Mouse (Mus musculus): ENCODE results near the gene Clybl. TPM values are rescaled to one million over a fixed set of nuclear protein-coding genes. Genes with fewer than 3 reads are reported as not detected.

Clybl gene
- polyA plus RNA-seq, 1 experiment = 2.0 TPM

- Histone ChIP-seq H3K27ac (ENCODE audit: control insufficient read depth, insufficient read depth, low read depth, low read length) (no peak overlapping the region), H3K36me3 (ENCODE audit: control insufficient read depth, insufficient read depth, low read length) (no peaks in the 10 kb centered on the region), H3K4me3 (ENCODE audit: control insufficient read depth, low read depth, low read length) (no peak overlapping the region), H3K4me1 (ENCODE audit: control insufficient read depth, insufficient read depth, low read length) (no peaks in the 10 kb centered on the region), H3K27me3 (ENCODE audit: control insufficient read depth, insufficient read depth, low read length) (no peaks in the 10 kb centered on the region)
- no peak for TF ChIP-seq POLR2A (IDR thresholded peaks at IDR 0.05; ENCODE audit: control insufficient read depth, low read depth, low read length)
- TF ChIP-seq CTCF (IDR thresholded peaks at IDR 0.05; ENCODE audit: control insufficient read depth, insufficient read depth, insufficient replicate concordance, low read depth, low read length) = no peak
Observed at GRCm38 (mm10) chr14:122331635-122332460, 150.3 kb downstream of the Clybl start.

GRCm38 (mm10) chr14:122336957-122337356 is 155.5 kb downstream of the Clybl start:
- TF ChIP-seq CTCF (IDR thresholded peaks at IDR 0.05; ENCODE audit: control insufficient read depth, insufficient read depth, insufficient replicate concordance, low read depth, low read length) (no peak), POLR2A (IDR thresholded peaks at IDR 0.05; ENCODE audit: control insufficient read depth, low read depth, low read length) (no peak)
- H3K27ac ChIP-seq (ENCODE audit: control insufficient read depth, insufficient read depth, low read depth, low read length) = no peak overlapping the region
- H3K4me3 ChIP-seq (ENCODE audit: control insufficient read depth, low read depth, low read length) = no peak overlapping the region
- no peaks in the 10 kb centered on the region for H3K27me3 ChIP-seq (ENCODE audit: control insufficient read depth, insufficient read depth, low read length)
- H3K4me1 ChIP-seq (ENCODE audit: control insufficient read depth, insufficient read depth, low read length) = no peaks in the 10 kb centered on the region
- no peaks in the 10 kb centered on the region for H3K36me3 ChIP-seq (ENCODE audit: control insufficient read depth, insufficient read depth, low read length)

- TF ChIP-seq CTCF (IDR thresholded peaks at IDR 0.05; ENCODE audit: control insufficient read depth, insufficient read depth, insufficient replicate concordance, low read depth, low read length) = no peak
- TF ChIP-seq POLR2A (IDR thresholded peaks at IDR 0.05; ENCODE audit: control insufficient read depth, low read depth, low read length) = no peak
Observed at GRCm38 (mm10) chr14:122338784-122339183, 157.3 kb downstream of the Clybl start.

GRCm38 (mm10) chr14:122340141-122340540 is 158.6 kb downstream of the Clybl start:
- TF ChIP-seq POLR2A (IDR thresholded peaks at IDR 0.05; ENCODE audit: control insufficient read depth, low read depth, low read length) (no peak), CTCF (IDR thresholded peaks at IDR 0.05; ENCODE audit: control insufficient read depth, insufficient read depth, insufficient replicate concordance, low read depth, low read length) (no peak)
- no peak overlapping the region for H3K27ac ChIP-seq (ENCODE audit: control insufficient read depth, insufficient read depth, low read depth, low read length)
- H3K4me1 ChIP-seq (ENCODE audit: control insufficient read depth, insufficient read depth, low read length) = no peaks in the 10 kb centered on the region
- no peaks in the 10 kb centered on the region for H3K36me3 ChIP-seq (ENCODE audit: control insufficient read depth, insufficient read depth, low read length)
- H3K4me3 ChIP-seq (ENCODE audit: control insufficient read depth, low read depth, low read length) = no peak overlapping the region
- H3K27me3 ChIP-seq (ENCODE audit: control insufficient read depth, insufficient read depth, low read length) = no peaks in the 10 kb centered on the region

More at GRCm38 (mm10) chr14:122338784-122339183, 157.3 kb downstream of the Clybl start:
- Histone ChIP-seq H3K4me3 (ENCODE audit: control insufficient read depth, low read depth, low read length) (no peak overlapping the region), H3K4me1 (ENCODE audit: control insufficient read depth, insufficient read depth, low read length) (no peaks in the 10 kb centered on the region), H3K27ac (ENCODE audit: control insufficient read depth, insufficient read depth, low read depth, low read length) (no peak overlapping the region), H3K27me3 (ENCODE audit: control insufficient read depth, insufficient read depth, low read length) (no peaks in the 10 kb centered on the region), H3K36me3 (ENCODE audit: control insufficient read depth, insufficient read depth, low read length) (no peaks in the 10 kb centered on the region)

- no peak overlapping the region for H3K4me3 ChIP-seq (ENCODE audit: control insufficient read depth, low read depth, low read length)
- no peak overlapping the region for H3K27ac ChIP-seq (ENCODE audit: control insufficient read depth, insufficient read depth, low read depth, low read length)
- TF ChIP-seq CTCF (IDR thresholded peaks at IDR 0.05; ENCODE audit: control insufficient read depth, insufficient read depth, insufficient replicate concordance, low read depth, low read length) = no peak
- no peak for TF ChIP-seq POLR2A (IDR thresholded peaks at IDR 0.05; ENCODE audit: control insufficient read depth, low read depth, low read length)
- no peaks in the 10 kb centered on the region for H3K36me3 ChIP-seq (ENCODE audit: control insufficient read depth, insufficient read depth, low read length)
- no peaks in the 10 kb centered on the region for H3K4me1 ChIP-seq (ENCODE audit: control insufficient read depth, insufficient read depth, low read length)
- H3K27me3 ChIP-seq (ENCODE audit: control insufficient read depth, insufficient read depth, low read length) = no peaks in the 10 kb centered on the region
Observed at GRCm38 (mm10) chr14:122341591-122342360, 160.3 kb downstream of the Clybl start.

GRCm38 (mm10) chr14:122344272-122345224 is 163.0 kb downstream of the Clybl start:
- no peak overlapping the region for H3K4me3 ChIP-seq (ENCODE audit: control insufficient read depth, low read depth, low read length)
- H3K27me3 ChIP-seq (ENCODE audit: control insufficient read depth, insufficient read depth, low read length) = no peaks in the 10 kb centered on the region
- no peaks in the 10 kb centered on the region; the same call in 1 of the 2 replicates for H3K4me1 ChIP-seq (ENCODE audit: control insufficient read depth, insufficient read depth, low read length)
- no peak for TF ChIP-seq POLR2A (IDR thresholded peaks at IDR 0.05; ENCODE audit: control insufficient read depth, low read depth, low read length)
- no peaks in the 10 kb centered on the region for H3K36me3 ChIP-seq (ENCODE audit: control insufficient read depth, insufficient read depth, low read length)
- H3K27ac ChIP-seq (ENCODE audit: control insufficient read depth, insufficient read depth, low read depth, low read length) = no peak overlapping the region

Measured in testis, adult 2 months (tissue).